Mouse (Mus musculus) lung, adult 2 months (tissue): ENCODE data around the gene Fcgr4.

ENCODE experiments used
- CTCF ChIP-seq: fragments of 200-500 bp; IDR thresholded peaks from 2 replicates; pipeline ENCODE4 v1.5.1; 2011; ENCODE audit warnings: mild to moderate bottlenecking, low read length, control low read depth; ENCODE audit not compliant: insufficient read depth
- POLR2A ChIP-seq: fragments of 200-500 bp; IDR thresholded peaks from 2 replicates; pipeline ENCODE4 v1.6.1; 2011; ENCODE audit warnings: low read depth, mild to moderate bottlenecking, control low read depth, low read length, borderline replicate concordance; ENCODE audit errors: extremely low read depth

- TF ChIP-seq CTCF = no peak
- no peak for TF ChIP-seq POLR2A
Observed at GRCm38 (mm10) chr1:170974736-170975135, 44.0 kb upstream of the Fcgr4 start.
